ENCODE assay signal across 52 mouse cellular contexts in the genomic region with DNA sequence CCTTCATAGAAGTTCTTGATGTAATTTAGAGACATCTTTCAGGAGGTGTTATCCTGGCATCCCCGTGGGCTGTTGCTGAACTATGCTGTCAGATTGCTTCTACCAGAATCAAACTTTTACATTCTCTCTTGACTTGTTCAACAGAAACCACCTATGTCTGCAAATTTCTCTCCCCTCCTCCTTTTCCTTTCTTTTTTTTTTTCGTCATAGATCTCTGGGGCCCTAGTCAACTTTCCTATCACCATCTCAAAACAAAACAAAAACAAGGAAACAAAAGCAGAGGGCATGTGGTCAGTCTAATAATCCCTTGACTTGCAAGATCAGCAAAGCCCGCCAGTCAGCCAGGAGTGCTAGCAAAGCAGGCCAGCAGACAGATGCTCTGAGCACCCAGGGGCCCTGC. TPM values are rescaled to one million over a fixed set of nuclear protein-coding genes. Genes with fewer than 3 reads are reported as not detected.
"Had no signal": no experiment of that assay in that cellular context is flagged by ENCODE, and none has a peak within 500 bp of the region (broad histone marks: within the 10 kb centered on the region; RNA-seq: fewer than 3 reads in every experiment).

A gene (minus strand): TSS at position 101 of the 400 bp plus-strand sequence.

- H3K9ac ChIP-seq: heart, embryonic 12.5 days; heart, embryonic 13.5 days; heart, embryonic 15.5 days; hindbrain, embryonic 12.5 days; hindbrain, embryonic 13.5 days; hindbrain, embryonic 14.5 days; hindbrain, embryonic 15.5 days; intestine, embryonic 15.5 days; kidney, embryonic 15.5 days had no signal

- H3K27ac ChIP-seq: heart, embryonic 10.5 days; heart, embryonic 13.5 days; heart, embryonic 15.5 days; hindbrain, embryonic 10.5 days; hindbrain, embryonic 12.5 days; hindbrain, embryonic 13.5 days; hindbrain, embryonic 14.5 days; hindbrain, embryonic 15.5 days; hindbrain, postnatal 0 days; intestine, embryonic 15.5 days; kidney, embryonic 15.5 days; kidney, postnatal 0 days; layer of hippocampus, adult 2 months; left cerebral cortex, adult 2 months had no signal

- H3K27me3 ChIP-seq: heart, embryonic 12.5 days; heart, embryonic 13.5 days; heart, embryonic 15.5 days; hindbrain, embryonic 12.5 days; hindbrain, embryonic 13.5 days; hindbrain, embryonic 15.5 days; intestine, embryonic 15.5 days; kidney, embryonic 15.5 days had no signal

- H3K4me3 ChIP-seq: heart, embryonic 10.5 days; heart, embryonic 12.5 days; heart, embryonic 13.5 days; heart, embryonic 15.5 days; hindbrain, embryonic 10.5 days; hindbrain, embryonic 12.5 days; hindbrain, embryonic 13.5 days; hindbrain, embryonic 15.5 days; intestine, embryonic 15.5 days; kidney, embryonic 15.5 days; layer of hippocampus, adult 2 months; left cerebral cortex, adult 2 months had no signal

- H3K9me3 ChIP-seq: heart, embryonic 10.5 days; heart, embryonic 12.5 days; heart, embryonic 13.5 days; heart, embryonic 15.5 days; hindbrain, embryonic 10.5 days; hindbrain, embryonic 12.5 days; hindbrain, embryonic 13.5 days; hindbrain, embryonic 15.5 days; intestine, embryonic 15.5 days; kidney, embryonic 15.5 days had no signal

- H3K4me1 ChIP-seq: heart, embryonic 10.5 days; heart, embryonic 12.5 days; heart, embryonic 13.5 days; heart, embryonic 15.5 days; hindbrain, embryonic 10.5 days; hindbrain, embryonic 12.5 days; hindbrain, embryonic 13.5 days; hindbrain, embryonic 15.5 days; intestine, embryonic 15.5 days; kidney, embryonic 15.5 days had no signal

- H3K4me2 ChIP-seq: heart, embryonic 11.5 days; heart, embryonic 12.5 days; heart, embryonic 13.5 days; heart, embryonic 15.5 days; hindbrain, embryonic 12.5 days; hindbrain, embryonic 13.5 days; hindbrain, embryonic 14.5 days; hindbrain, embryonic 15.5 days; intestine, embryonic 15.5 days; kidney, embryonic 15.5 days had no signal

- DNase-seq: heart, postnatal 10 days; heart, postnatal 14 days; heart, postnatal 36 days; heart, postnatal 4 days; kidney, adult 11 months; kidney, adult 18-20 months; kidney, adult 2 months; kidney, adult 8-10 months; kidney, adult 9 months; kidney, postnatal 10 days; kidney, postnatal 14 days; kidney, postnatal 25 days; kidney, postnatal 36 days; kidney, postnatal 4 days; layer of hippocampus, adult 9-11 months; layer of hippocampus, postnatal 36 days had no signal

- H3K36me3 ChIP-seq: heart, embryonic 10.5 days; heart, embryonic 12.5 days; heart, embryonic 13.5 days; heart, embryonic 15.5 days; hindbrain, embryonic 10.5 days; hindbrain, embryonic 12.5 days; hindbrain, embryonic 13.5 days; hindbrain, embryonic 15.5 days; intestine, embryonic 15.5 days; kidney, embryonic 15.5 days had no signal

RNA-seq across cellular contexts. Expression of the gene that starts here (rescaled TPM):
- total RNA-seq: heart, postnatal 10 days; heart, postnatal 14 days; heart, postnatal 25 days; heart, postnatal 36 days; heart, postnatal 4 days; hematopoietic stem cell, adult 5-6 weeks; hindbrain, postnatal 0 days; layer of hippocampus, adult 18-20 months; layer of hippocampus, adult 2 months; layer of hippocampus, adult 8-10 months; layer of hippocampus, postnatal 10 days; layer of hippocampus, postnatal 14 days; layer of hippocampus, postnatal 25 days; layer of hippocampus, postnatal 36 days; left cerebral cortex, adult 18-20 months; left cerebral cortex, adult 2 months had no signal
- polyA plus RNA-seq: heart, embryonic 10.5 days; heart, embryonic 11.5 days; heart, embryonic 12.5 days; heart, embryonic 13.5 days; heart, embryonic 14.5 days; heart, embryonic 15.5 days; heart, embryonic 16.5 days; heart, postnatal 0 days; hindbrain, embryonic 10.5 days; hindbrain, embryonic 11.5 days; hindbrain, embryonic 12.5 days; hindbrain, embryonic 13.5 days; hindbrain, embryonic 14.5 days; hindbrain, embryonic 15.5 days; hindbrain, embryonic 16.5 days; hindbrain, postnatal 0 days; inflammation-experienced regulatory T-cells, adult 6 months; intestine, embryonic 14.5 days; intestine, embryonic 15.5 days; intestine, embryonic 16.5 days; intestine, postnatal 0 days; kidney, adult 2 months; kidney, embryonic 14.5 days; kidney, embryonic 15.5 days; kidney, embryonic 16.5 days; kidney, postnatal 0 days; large intestine, adult 2 months had no signal
